Mouse (Mus musculus) CH12.LX (cell line): ENCODE data around the gene Stra8.

Experiments
- E2F4 ChIP-seq: IDR thresholded peaks from 2 replicates; pipeline ENCODE4 v1.6.1; 2011; ENCODE audit warnings: low read depth, low read length, improper control_type of control experiment; ENCODE audit not compliant: insufficient replicate concordance
- NELFE ChIP-seq: IDR thresholded peaks from 2 replicates; pipeline ENCODE4 v1.6.1; 2011; ENCODE audit warnings: low read depth, low read length, improper control_type of control experiment
- POLR2A ChIP-seq: IDR thresholded peaks from 2 replicates; pipeline ENCODE4 v1.6.1; 2011; ENCODE audit warnings: low read depth, mild to moderate bottlenecking, improper control_type of control experiment, low read length
- TBP ChIP-seq: conservative IDR thresholded peaks from 2 replicates; pipeline ENCODE4 v1.6.1; 2011; ENCODE audit warnings: low read depth, low read length, improper control_type of control experiment

- no peak for TF ChIP-seq POLR2A
- TF ChIP-seq TBP = no peak
- no peak for TF ChIP-seq E2F4
- TF ChIP-seq NELFE = no peak
Observed at GRCm38 (mm10) chr6:34896168-34896780, 23.7 kb upstream of the Stra8 start.
